Mouse (Mus musculus) limb, embryonic 15.5 days (tissue): ENCODE data around the gene Mybphl. TPM values are rescaled to one million over a fixed set of nuclear protein-coding genes. Genes with fewer than 3 reads are reported as not detected.
A peak's percentile ranks its signal among the peaks of the same experiment; 100 is the strongest.

Source experiments
- ATAC-seq: fragments of 200-750 bp; cut with Nextera tagmentation; 2 replicates; pipeline ENCODE4 v1.8.0; 2017; ENCODE audit warnings: low read depth, moderate TSS enrichment; ENCODE audit not compliant: insufficient number of reproducible peaks, low FRiP score, low TSS enrichment
- H3K27ac ChIP-seq: fragments of 300-500 bp; sonication (generic); 2 replicates; pipeline ENCODE4 v1.5.1; 2015; ENCODE audit warnings: moderate library complexity, mild to moderate bottlenecking, inconsistent platforms
- H3K27me3 ChIP-seq: fragments of 300-500 bp; sonication (generic); 2 replicates; pipeline ENCODE4 v1.6.1; 2015; ENCODE audit warnings: inconsistent platforms
- H3K36me3 ChIP-seq: fragments of 300-500 bp; sonication (generic); 2 replicates; pipeline ENCODE4 v1.6.1; 2015; ENCODE audit warnings: inconsistent platforms
- H3K4me1 ChIP-seq: fragments of 300-500 bp; sonication (generic); 2 replicates; pipeline ENCODE4 v1.6.1; 2015; ENCODE audit warnings: inconsistent platforms
- H3K4me2 ChIP-seq: fragments of 300-500 bp; sonication (generic); 2 replicates; pipeline ENCODE4 v1.6.1; 2015; ENCODE audit warnings: mild to moderate bottlenecking, inconsistent platforms
- H3K4me3 ChIP-seq: fragments of 300-500 bp; sonication (generic); 2 replicates; pipeline ENCODE4 v1.5.1; 2015; ENCODE audit warnings: mild to moderate bottlenecking, inconsistent platforms
- H3K9ac ChIP-seq: fragments of 300-500 bp; sonication (generic); 2 replicates; pipeline ENCODE4 v1.6.1; 2015; ENCODE audit warnings: inconsistent platforms
- H3K9me3 ChIP-seq: fragments of 300-500 bp; sonication (generic); 2 replicates; pipeline ENCODE4 v1.6.1; 2016; ENCODE audit warnings: inconsistent platforms
- WGBS: fragments of 180-500 bp; shearing (Covaris S2); methylation state at CpG from one replicate; pipeline ENCODE4 v1.1.7; 2015; 5-methylcytosine and 5-hydroxymethylcytosine counted together
- polyA plus RNA-seq: library from polyadenylated mRNA; unstranded; fragments of >200 nt; fragmentation: Nextera tagmentation; extraction: Ambion mirVana; gene quantifications from 2 replicates; pipeline ENCODE4 v1.2.1, GENCODE M21; 2015

The Mybphl gene
- polyA plus RNA-seq, 1 experiment from 2014 or later = not detected

GRCm38 (mm10) chr3:108411754-108412121 is 47.0 kb downstream of the Mybphl start:
- H3K4me3 ChIP-seq = peak overlapping the region; percentile 1; the same call in 1 of the 2 replicates
- no peak overlapping the region for H3K9ac ChIP-seq
- H3K4me2 ChIP-seq = 0 out of 2 replicates have a peak overlapping the region, but pooled peaks have one; percentile 6
- H3K4me1 ChIP-seq = peaks cover 36% of the 10 kb centered on the region
- peaks cover 29% of the 10 kb centered on the region for H3K36me3 ChIP-seq
- peak overlapping the region; percentile 55; the same call in 1 of the 2 replicates for H3K27ac ChIP-seq
- 0 out of 2 replicates have a peak, but pooled peaks cover 13% of the 10 kb centered on the region for H3K9me3 ChIP-seq
- no peak for ATAC-seq
- 64% methylated on average over 8 of the region's 8 CpGs for WGBS
- peaks cover 11% of the 10 kb centered on the region for H3K27me3 ChIP-seq

GRCm38 (mm10) chr3:108413634-108414360 is 49.1 kb downstream of the Mybphl start:
- Histone ChIP-seq H3K9me3 (0 out of 2 replicates have a peak, but pooled peaks cover 13% of the 10 kb centered on the region), H3K9ac (no peak overlapping the region), H3K36me3 (peaks cover 25% of the 10 kb centered on the region), H3K4me1 (peaks cover 36% of the 10 kb centered on the region), H3K27ac (no peak overlapping the region), H3K4me2 (no peak overlapping the region), H3K4me3 (no peak overlapping the region), H3K27me3 (peaks cover 15% of the 10 kb centered on the region)
- no peak for ATAC-seq
- 98% methylated on average over 35 of the region's 35 CpGs for WGBS

GRCm38 (mm10) chr3:108414857-108415830 is 50.4 kb downstream of the Mybphl start, which contains the start of gene Celsr2:
Celsr2 (minus strand) TSS chr3:108415552.
- ATAC-seq = peak; percentile 11; the same call in 1 of the 2 replicates
- H3K36me3 ChIP-seq = peaks cover 22% of the 10 kb centered on the region
- H3K4me3 ChIP-seq = peak within 1 kb of the TSS; percentile 79
- peaks cover 15% of the 10 kb centered on the region for H3K27me3 ChIP-seq
- H3K9ac ChIP-seq = peak within 1 kb of the TSS; percentile 64
- H3K27ac ChIP-seq = peak within 1 kb of the TSS; percentile 47; the same call in 1 of the 2 replicates
- peak within 1 kb of the TSS; percentile 98 for H3K4me2 ChIP-seq
- 6% methylated on average over 61 of the region's 67 CpGs for WGBS
- peaks cover 30% of the 10 kb centered on the region for H3K4me1 ChIP-seq
- H3K9me3 ChIP-seq = 0 out of 2 replicates have a peak, but pooled peaks cover 13% of the 10 kb centered on the region

GRCm38 (mm10) chr3:108415831-108416223 is 51.1 kb downstream of the Mybphl start:
- under 1% methylated on average over 47 of the region's 48 CpGs for WGBS
- H3K4me1 ChIP-seq = peaks cover 24% of the 10 kb centered on the region
- peak overlapping the region; percentile 47; the same call in 1 of the 2 replicates for H3K27ac ChIP-seq
- peak; percentile 67; the same call in 1 of the 2 replicates for ATAC-seq
- H3K9ac ChIP-seq = peak overlapping the region; percentile 64
- H3K36me3 ChIP-seq = peaks cover 22% of the 10 kb centered on the region
- H3K27me3 ChIP-seq = peaks cover 15% of the 10 kb centered on the region
- peak overlapping the region; percentile 98 for H3K4me2 ChIP-seq
- 0 out of 2 replicates have a peak, but pooled peaks cover 13% of the 10 kb centered on the region for H3K9me3 ChIP-seq
- H3K4me3 ChIP-seq = peak overlapping the region; percentile 79

GRCm38 (mm10) chr3:108423006-108423405 is 58.3 kb downstream of the Mybphl start:
- H3K9me3 ChIP-seq = no peaks in the 10 kb centered on the region
- no peaks in the 10 kb centered on the region for H3K27me3 ChIP-seq
- WGBS = 31% methylated on average over 6 of the region's 6 CpGs
- no peak overlapping the region for H3K9ac ChIP-seq
- H3K36me3 ChIP-seq = peaks cover 29% of the 10 kb centered on the region
- H3K4me1 ChIP-seq = peaks cover 27% of the 10 kb centered on the region
- H3K4me2 ChIP-seq = no peak overlapping the region
- H3K27ac ChIP-seq = no peak overlapping the region
- no peak for ATAC-seq
- no peak overlapping the region for H3K4me3 ChIP-seq

- peaks cover 40% of the 10 kb centered on the region for H3K36me3 ChIP-seq
- H3K27ac ChIP-seq = peak overlapping the region; percentile 71
- H3K9me3 ChIP-seq = no peaks in the 10 kb centered on the region
- WGBS = 15% methylated on average over 11 of the region's 11 CpGs
- H3K9ac ChIP-seq = no peak overlapping the region
- H3K4me1 ChIP-seq = peaks cover 27% of the 10 kb centered on the region
- peak overlapping the region; percentile 40 for H3K4me2 ChIP-seq
- H3K27me3 ChIP-seq = no peaks in the 10 kb centered on the region
- peak; percentile 76 for ATAC-seq
- H3K4me3 ChIP-seq = 0 out of 2 replicates have a peak overlapping the region, but pooled peaks have one; percentile 11
Measured at GRCm38 (mm10) chr3:108423844-108424801, 59.4 kb downstream of the Mybphl start.

- H3K4me1 ChIP-seq = peaks cover 27% of the 10 kb centered on the region
- H3K4me3 ChIP-seq = no peak overlapping the region
- H3K27me3 ChIP-seq = no peaks in the 10 kb centered on the region
- peak overlapping the region; percentile 71 for H3K27ac ChIP-seq
- no peak overlapping the region for H3K9ac ChIP-seq
- H3K9me3 ChIP-seq = no peaks in the 10 kb centered on the region
- no peak overlapping the region for H3K4me2 ChIP-seq
- ATAC-seq = no peak
- 71% methylated on average over 7 of the region's 7 CpGs for WGBS
- H3K36me3 ChIP-seq = peaks cover 50% of the 10 kb centered on the region
Measured at GRCm38 (mm10) chr3:108424944-108425623, 60.4 kb downstream of the Mybphl start.

GRCm38 (mm10) chr3:108425624-108426018 is 60.9 kb downstream of the Mybphl start:
- Histone ChIP-seq H3K4me1 (peaks cover 27% of the 10 kb centered on the region), H3K36me3 (peaks cover 53% of the 10 kb centered on the region), H3K9me3 (no peaks in the 10 kb centered on the region), H3K27ac (no peak overlapping the region; the same call in 1 of the 2 replicates), H3K4me3 (no peak overlapping the region), H3K9ac (no peak overlapping the region), H3K27me3 (no peaks in the 10 kb centered on the region), H3K4me2 (no peak overlapping the region)
- ATAC-seq = no peak
- 74% methylated on average over 6 of the region's 6 CpGs for WGBS
